Mouse (Mus musculus): ENCODE data around the gene Tgfbrap1. TPM values are rescaled to one million over a fixed set of nuclear protein-coding genes. Genes with fewer than 3 reads are reported as not detected.

The Tgfbrap1 gene
- polyA plus RNA-seq, 1 experiment from 2014 or later: 8.4 TPM

DNA sequence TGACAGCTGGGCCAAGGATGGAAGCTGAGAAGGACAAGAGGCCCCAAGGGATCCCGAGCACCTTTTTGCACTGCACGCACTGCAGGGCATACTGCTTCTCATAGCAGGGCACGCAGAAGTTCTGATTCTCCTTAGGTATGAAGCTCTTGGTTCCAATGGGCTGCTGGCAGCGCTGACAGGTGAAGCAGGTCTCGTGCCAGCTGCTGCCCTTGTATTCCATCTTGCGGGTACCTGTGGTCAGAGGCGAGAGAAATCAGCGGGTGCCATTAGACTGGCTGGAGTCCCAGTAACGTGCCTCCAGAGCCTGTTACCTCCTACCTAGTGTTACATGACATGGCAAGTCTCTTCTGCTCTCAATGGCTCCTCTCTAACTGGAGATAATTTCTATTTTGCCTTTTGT, 33.2 kb upstream of the Tgfbrap1 start:
- Histone ChIP-seq H3K36me3 (ENCODE audit: insufficient read depth, low read length) (no peaks in the 10 kb centered on the region), H3K27ac (ENCODE audit: low read length) (no peak overlapping the region), H3K9ac (replicated peaks; ENCODE audit: low read depth) (no peak overlapping the region), H3K9me3 (ENCODE audit: low read length) (no peaks in the 10 kb centered on the region), H3K4me3 (ENCODE audit: low read depth, low read length) (no peak overlapping the region), H3K4me1 (ENCODE audit: insufficient read depth, low read depth, low read length) (no peaks in the 10 kb centered on the region), H3K4me2 (replicated peaks; ENCODE audit: low read depth, low read length) (no peak overlapping the region), H3K27me3 (replicated peaks; ENCODE audit: insufficient read depth, low read length) (no peaks in the 10 kb centered on the region)
- ATAC-seq: no peak
- WGBS: 89% methylated on average over 9 of the region's 9 CpGs
- TF ChIP-seq EP300 (IDR thresholded peaks at IDR 0.05): no peak
- no peak for TF ChIP-seq CTCF (IDR thresholded peaks at IDR 0.05)
- no peak for DNase-seq (ENCODE audit: low spot score)

DNA sequence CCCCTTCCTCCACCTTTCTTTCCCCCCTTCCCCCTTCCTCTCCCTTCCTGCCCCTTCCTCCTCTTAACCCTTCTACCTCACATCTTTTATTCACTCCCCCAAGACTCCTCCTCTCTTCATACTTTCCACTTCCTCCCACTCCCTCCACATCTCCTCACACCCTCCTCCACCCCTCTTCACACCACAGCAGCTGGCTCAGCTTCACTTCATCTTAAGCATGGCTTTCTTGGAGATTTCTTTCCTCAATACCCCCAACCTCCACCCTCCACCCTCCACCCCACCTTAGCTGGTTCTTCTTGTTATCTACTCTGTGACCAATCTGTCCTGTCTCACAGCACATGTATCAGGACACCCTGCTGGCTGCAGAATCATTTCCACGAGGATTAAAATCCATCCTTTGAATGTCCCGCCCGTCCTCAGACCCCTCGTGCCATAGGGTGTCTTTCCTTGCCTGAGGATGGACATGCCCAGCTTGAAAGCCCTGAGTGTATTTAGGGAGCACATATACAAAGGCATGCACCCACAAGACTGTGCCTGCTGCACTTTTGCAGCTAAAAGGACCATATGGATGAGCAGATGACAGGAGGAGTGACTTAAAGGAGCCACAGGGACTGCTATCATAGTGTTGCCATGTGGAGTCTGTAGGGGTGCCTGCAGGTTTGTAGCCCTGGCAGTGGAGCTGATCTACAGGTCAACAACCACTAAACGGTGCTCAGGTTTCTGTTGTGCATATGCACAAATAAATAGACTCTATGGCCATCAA, 32.0 kb upstream of the Tgfbrap1 start:
- Histone ChIP-seq H3K4me2 (replicated peaks; ENCODE audit: low read depth, low read length) (no peak overlapping the region), H3K9ac (replicated peaks; ENCODE audit: low read depth) (no peak overlapping the region), H3K4me1 (ENCODE audit: insufficient read depth, low read depth, low read length) (no peaks in the 10 kb centered on the region), H3K27me3 (replicated peaks; ENCODE audit: insufficient read depth, low read length) (no peaks in the 10 kb centered on the region), H3K4me3 (ENCODE audit: low read depth, low read length) (no peak overlapping the region), H3K27ac (ENCODE audit: low read length) (no peak overlapping the region), H3K36me3 (ENCODE audit: insufficient read depth, low read length) (no peaks in the 10 kb centered on the region), H3K9me3 (ENCODE audit: low read length) (no peaks in the 10 kb centered on the region)
- 66% methylated on average over 5 of the region's 5 CpGs for WGBS
- DNase-seq (ENCODE audit: low spot score) (no peak), ATAC-seq (no peak)
- TF ChIP-seq EP300 (IDR thresholded peaks at IDR 0.05): no peak
- TF ChIP-seq CTCF (IDR thresholded peaks at IDR 0.05): no peak

DNA sequence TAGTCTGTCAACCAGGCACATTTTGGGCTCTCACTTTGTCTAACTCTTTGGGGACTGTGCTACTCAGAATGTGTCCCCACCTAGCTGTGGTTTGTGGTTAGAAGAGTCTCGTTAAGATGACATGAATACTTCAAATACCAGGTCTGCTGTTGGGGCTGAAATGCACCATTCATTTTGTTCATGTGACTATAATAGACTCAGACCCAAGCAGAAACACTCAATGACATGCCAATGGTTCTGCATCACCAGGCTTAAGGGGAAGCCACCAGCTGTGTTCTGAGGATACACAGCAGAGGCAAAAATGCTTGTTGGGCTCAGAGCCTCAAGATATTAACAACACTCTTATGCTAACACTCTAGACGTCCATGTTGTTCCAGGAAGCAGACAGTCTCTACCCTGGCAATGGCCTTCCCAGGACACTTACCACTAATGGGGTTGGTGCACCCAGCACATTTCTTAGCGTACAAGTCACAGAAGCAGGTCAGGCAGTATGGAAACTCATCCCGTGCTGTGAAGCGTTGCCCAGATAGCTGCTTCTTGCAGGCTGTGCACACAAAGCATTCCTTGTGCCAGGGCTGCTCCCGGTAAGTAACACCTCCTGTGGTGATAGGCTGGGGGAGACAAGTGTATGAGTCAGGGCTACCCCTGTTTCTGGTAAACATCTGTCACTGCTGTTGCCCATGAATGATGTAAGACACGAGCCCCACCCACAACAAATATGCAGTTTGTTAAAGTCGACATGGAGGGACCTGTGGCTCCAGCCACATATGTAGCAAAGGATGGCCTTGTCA, 29.6 kb upstream of the Tgfbrap1 start:
- TF ChIP-seq CTCF (IDR thresholded peaks at IDR 0.05) (no peak), EP300 (IDR thresholded peaks at IDR 0.05) (peak; percentile 89)
- ATAC-seq (peak; percentile 85), DNase-seq (ENCODE audit: low spot score) (peak; percentile 39)
- H3K9ac ChIP-seq (replicated peaks; ENCODE audit: low read depth): no peak overlapping the region
- peak overlapping the region; percentile 20; the same call in 1 of the 2 replicates for H3K27ac ChIP-seq (ENCODE audit: low read length)
- H3K4me1 ChIP-seq (ENCODE audit: insufficient read depth, low read depth, low read length): no peaks in the 10 kb centered on the region
- no peaks in the 10 kb centered on the region for H3K36me3 ChIP-seq (ENCODE audit: insufficient read depth, low read length)
- no peak overlapping the region for H3K4me2 ChIP-seq (replicated peaks; ENCODE audit: low read depth, low read length)
- WGBS: 60% methylated on average over 8 of the region's 8 CpGs
- no peaks in the 10 kb centered on the region for H3K27me3 ChIP-seq (replicated peaks; ENCODE audit: insufficient read depth, low read length)
- no peaks in the 10 kb centered on the region for H3K9me3 ChIP-seq (ENCODE audit: low read length)
- no peak overlapping the region for H3K4me3 ChIP-seq (ENCODE audit: low read depth, low read length)

DNA sequence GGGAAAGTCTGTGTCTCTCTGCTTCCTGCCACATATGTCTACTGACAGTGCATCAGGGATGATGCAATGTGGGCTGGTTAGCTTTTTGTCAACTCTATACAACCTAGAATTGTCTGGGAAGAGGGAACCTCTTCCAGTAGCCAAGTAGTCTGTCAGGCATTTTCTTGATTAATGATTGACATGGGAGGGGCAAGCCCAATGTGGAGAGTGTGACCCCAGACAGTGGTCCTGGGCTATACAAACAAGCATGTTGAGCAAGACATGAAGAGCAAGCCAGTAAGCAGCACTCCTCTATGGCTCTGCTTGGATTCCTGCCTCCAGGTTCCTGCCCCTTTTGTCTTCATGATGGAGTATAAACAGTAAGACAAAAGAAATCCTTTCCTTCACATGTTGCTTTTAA, 28.8 kb upstream of the Tgfbrap1 start:
- H3K4me2 ChIP-seq (replicated peaks; ENCODE audit: low read depth, low read length): no peak overlapping the region
- no peak for TF ChIP-seq CTCF (IDR thresholded peaks at IDR 0.05)
- TF ChIP-seq EP300 (IDR thresholded peaks at IDR 0.05): no peak
- no peaks in the 10 kb centered on the region for H3K9me3 ChIP-seq (ENCODE audit: low read length)
- no peak overlapping the region for H3K9ac ChIP-seq (replicated peaks; ENCODE audit: low read depth)
- DNase-seq (ENCODE audit: low spot score): no peak
- no peaks in the 10 kb centered on the region for H3K27me3 ChIP-seq (replicated peaks; ENCODE audit: insufficient read depth, low read length)
- no peaks in the 10 kb centered on the region for H3K36me3 ChIP-seq (ENCODE audit: insufficient read depth, low read length)
- no peak for ATAC-seq
- peak overlapping the region; percentile 20; the same call in 1 of the 2 replicates for H3K27ac ChIP-seq (ENCODE audit: low read length)
- no peaks in the 10 kb centered on the region for H3K4me1 ChIP-seq (ENCODE audit: insufficient read depth, low read depth, low read length)
- no peak overlapping the region for H3K4me3 ChIP-seq (ENCODE audit: low read depth, low read length)

DNA sequence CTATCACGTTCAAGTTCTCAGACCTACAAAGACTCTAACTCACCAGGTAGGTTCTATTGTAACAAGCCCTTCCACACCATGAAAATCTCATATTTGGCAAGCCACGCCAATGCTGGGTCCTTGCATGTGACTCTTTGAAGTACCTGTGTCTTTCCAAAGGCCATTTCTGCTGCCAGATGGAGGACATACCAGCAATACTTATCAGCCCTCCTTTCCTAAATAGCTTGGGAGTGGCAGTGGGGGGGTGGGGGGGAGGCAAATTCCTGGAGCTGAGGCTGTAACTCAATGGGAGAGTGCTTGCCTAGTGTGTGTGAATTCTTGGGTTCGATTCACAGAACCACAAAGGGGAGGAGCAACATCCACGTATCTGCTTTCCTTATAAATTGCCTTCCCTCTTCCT, 26.3 kb upstream of the Tgfbrap1 start:
- peak; percentile 57 for ATAC-seq
- Histone ChIP-seq H3K4me1 (ENCODE audit: insufficient read depth, low read depth, low read length) (no peaks in the 10 kb centered on the region), H3K27me3 (replicated peaks; ENCODE audit: insufficient read depth, low read length) (no peaks in the 10 kb centered on the region), H3K9ac (replicated peaks; ENCODE audit: low read depth) (no peak overlapping the region), H3K4me2 (replicated peaks; ENCODE audit: low read depth, low read length) (no peak overlapping the region), H3K36me3 (ENCODE audit: insufficient read depth, low read length) (no peaks in the 10 kb centered on the region), H3K27ac (ENCODE audit: low read length) (no peak overlapping the region; the same call in 1 of the 2 replicates), H3K4me3 (ENCODE audit: low read depth, low read length) (no peak overlapping the region), H3K9me3 (ENCODE audit: low read length) (no peaks in the 10 kb centered on the region)
- DNase-seq (ENCODE audit: low spot score): peak; percentile 45
- 51% methylated on average over 4 of the region's 4 CpGs for WGBS
- TF ChIP-seq EP300 (IDR thresholded peaks at IDR 0.05): peak; percentile 62
- TF ChIP-seq CTCF (IDR thresholded peaks at IDR 0.05): no peak

DNA sequence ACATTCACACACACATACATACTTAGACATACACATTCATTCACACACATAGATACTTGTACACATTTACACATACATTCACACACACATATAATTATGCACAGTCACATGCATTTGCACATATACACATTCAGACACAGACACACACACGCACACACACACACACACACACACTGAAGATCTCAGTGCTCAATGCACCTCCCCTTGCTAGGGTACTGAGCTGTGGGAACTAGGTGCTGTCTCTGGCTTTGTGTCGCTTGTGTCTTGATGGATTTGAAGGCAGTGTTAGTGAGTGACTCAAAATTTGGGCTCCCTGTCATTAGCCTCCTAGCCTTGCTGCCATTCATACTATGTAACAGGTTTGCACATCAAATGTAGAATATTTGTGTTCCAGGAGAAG, 24.2 kb upstream of the Tgfbrap1 start:
- ATAC-seq (no peak), DNase-seq (ENCODE audit: low spot score) (no peak)
- no peaks in the 10 kb centered on the region for H3K27me3 ChIP-seq (replicated peaks; ENCODE audit: insufficient read depth, low read length)
- H3K4me2 ChIP-seq (replicated peaks; ENCODE audit: low read depth, low read length): no peak overlapping the region
- H3K4me1 ChIP-seq (ENCODE audit: insufficient read depth, low read depth, low read length): no peaks in the 10 kb centered on the region
- H3K36me3 ChIP-seq (ENCODE audit: insufficient read depth, low read length): peaks cover 6% of the 10 kb centered on the region; the same call in 1 of the 2 replicates
- WGBS: 85% methylated on average over 2 of the region's 2 CpGs
- no peak overlapping the region for H3K27ac ChIP-seq (ENCODE audit: low read length)
- TF ChIP-seq CTCF (IDR thresholded peaks at IDR 0.05) (no peak), EP300 (IDR thresholded peaks at IDR 0.05) (no peak)
- no peak overlapping the region for H3K9ac ChIP-seq (replicated peaks; ENCODE audit: low read depth)
- H3K4me3 ChIP-seq (ENCODE audit: low read depth, low read length): no peak overlapping the region
- no peaks in the 10 kb centered on the region for H3K9me3 ChIP-seq (ENCODE audit: low read length)
